Mouse (Mus musculus): ENCODE data around the gene Nanog.
A peak's percentile ranks its signal among the peaks of the same experiment; 100 is the strongest.
"Not testable (repeated sequence)": the region's sequence is repeated elsewhere in the genome, so short reads cannot be mapped to it uniquely, and the experiment has no call there.

Nanog gene

GRCm38 (mm10) chr6:122707036-122707800, at the start of gene Nanog:
Gene Nanog, plus strand, starts transcription at chr6:122707489.
- DNase-seq (ENCODE audit: low spot score): no peak

- no peak for DNase-seq (ENCODE audit: low spot score)
Measured at GRCm38 (mm10) chr6:122657630-122658029, 49.7 kb upstream of the Nanog start.

DNA sequence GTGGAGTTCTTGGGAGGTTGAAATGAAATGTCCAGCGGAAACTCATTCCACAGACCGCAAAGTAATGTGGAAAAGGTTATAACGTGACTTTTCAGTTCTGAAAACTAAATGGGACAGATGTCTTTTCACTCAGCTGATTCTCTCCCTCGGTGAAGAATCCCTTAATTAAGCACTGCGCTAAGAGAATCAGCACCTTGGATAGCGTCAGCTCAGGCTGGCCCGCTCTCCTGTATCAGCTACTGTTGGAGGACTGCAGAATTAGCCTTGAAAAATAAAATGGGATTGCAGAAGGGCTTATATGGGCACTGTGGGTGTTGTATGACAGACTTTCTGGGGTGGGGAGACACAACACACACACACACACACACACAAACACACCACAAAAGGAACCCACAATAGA, 47.7 kb upstream of the Nanog start:
- DNase-seq (ENCODE audit: low spot score): no peak

DNA sequence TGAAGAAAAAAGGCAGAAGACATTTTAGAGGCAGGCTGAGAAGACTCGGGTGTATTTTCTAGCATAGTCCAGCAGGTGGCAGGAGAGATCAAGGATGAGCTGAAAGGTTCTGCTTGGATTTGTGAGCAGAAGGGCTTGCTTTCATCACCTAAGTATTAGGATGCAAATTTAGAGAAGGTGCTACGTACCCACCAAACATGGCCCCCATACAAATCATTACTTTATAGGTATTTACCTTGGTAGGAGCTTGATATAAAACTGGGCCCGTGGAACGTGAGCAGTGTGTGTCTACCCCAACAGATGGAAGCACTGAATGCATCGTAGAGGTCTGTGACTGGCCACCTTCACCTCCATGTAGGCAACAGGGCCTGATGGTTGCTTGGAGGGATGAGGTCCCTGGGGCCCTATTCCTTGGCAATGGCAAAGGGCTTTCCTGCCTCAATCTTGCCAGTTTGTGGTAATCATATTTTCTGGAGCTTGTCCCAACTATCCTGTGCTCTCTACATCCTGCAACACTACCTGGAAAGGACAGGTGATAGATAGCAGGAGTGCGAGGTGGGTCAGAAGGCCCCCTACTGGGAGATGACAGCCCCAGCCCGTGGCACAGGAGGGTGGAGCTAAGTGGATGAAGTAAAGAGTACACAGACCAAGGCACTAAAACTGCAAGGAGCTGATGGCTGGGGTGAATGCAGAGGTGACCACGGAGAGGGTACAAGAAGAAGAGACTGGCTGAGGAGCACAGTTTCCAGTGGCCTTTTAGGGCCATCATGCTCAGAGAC, 46.5 kb upstream of the Nanog start:
- DNase-seq (ENCODE audit: low spot score): no peak

DNA sequence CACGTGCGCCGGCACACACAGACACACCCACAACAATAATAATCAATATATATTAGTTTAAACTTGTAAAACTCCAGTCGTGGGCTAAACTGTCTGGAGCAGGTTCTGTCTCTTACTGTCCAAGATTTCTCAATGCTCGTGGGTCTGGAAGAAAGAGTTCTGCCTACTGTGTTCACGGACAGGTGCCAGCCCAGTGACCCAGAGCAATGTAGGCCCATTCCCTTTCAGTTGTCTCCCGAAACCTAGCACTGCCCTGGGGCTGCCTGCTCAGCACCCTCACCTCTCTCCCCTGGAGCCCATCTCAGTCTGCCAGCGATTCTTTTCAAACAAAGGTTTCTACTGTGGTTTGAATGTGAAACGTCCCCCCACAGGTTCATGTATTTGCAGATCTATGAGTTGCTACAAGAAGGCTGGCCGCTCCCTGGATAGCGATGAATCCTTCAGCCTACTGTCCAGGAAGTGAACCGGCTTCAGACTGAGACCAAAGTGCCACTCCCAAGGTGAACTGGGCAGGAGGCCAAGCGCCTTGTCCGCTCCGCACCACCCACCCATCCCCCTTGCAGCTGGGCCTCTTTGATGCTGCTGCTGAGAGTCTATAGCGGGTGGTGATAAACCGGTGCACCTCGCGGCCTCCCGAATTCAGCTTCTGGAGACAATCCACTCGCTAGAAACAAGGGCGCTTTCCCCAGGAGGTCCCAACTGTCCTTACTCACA, 44.6 kb upstream of the Nanog start:
- peak; percentile 51 for DNase-seq (ENCODE audit: low spot score)

DNA sequence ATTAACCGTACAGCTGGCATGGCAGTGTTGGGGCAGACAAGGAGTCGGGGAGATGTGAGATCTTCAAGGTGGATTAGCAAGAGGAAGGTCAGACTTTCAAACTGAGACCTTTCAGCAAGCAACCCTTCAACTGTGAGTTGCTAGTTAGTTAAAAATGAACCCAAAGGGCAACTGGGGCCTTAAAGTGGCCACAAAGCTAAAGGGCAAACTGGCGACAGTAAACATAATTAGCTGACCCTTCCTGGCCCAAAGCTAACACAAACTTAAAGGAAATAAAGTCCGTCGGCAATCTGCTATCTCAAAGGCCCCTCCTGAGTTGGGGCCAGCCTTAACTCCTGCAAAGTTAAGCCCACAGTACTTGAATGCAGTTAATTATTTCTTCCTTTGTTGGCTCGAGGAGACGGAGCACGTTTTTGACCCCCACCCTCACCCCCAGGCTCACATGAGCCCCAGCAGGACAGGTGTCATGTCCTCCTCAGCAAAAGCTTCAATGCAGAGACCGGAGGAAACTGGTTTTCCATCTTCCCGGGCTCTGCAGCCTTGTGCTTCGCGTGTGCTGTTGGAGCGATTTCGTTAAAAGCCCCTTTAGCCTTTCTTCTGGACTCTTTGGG, 43.6 kb upstream of the Nanog start:
- no peak for DNase-seq (ENCODE audit: low spot score)

DNA sequence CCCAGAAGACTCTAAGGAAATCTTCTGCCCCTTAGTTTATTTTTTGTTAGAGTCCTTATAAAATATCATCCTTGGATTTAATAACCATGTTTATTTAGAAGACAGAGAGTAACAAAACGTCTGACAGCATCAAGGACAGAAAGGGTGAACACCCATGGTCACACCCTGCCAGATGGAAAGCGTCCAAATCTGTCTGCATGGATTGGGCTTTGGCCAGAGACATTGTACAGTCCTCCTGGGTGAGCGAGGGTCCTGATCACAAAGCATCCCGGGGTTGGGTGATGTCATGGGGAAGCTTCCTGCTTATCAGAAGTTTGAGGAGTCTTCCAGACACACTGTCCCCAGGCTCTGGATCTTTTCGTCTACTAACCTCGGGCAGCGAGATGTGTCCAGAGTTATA, 41.4 kb upstream of the Nanog start:
- no peak for DNase-seq (ENCODE audit: low spot score)

DNA sequence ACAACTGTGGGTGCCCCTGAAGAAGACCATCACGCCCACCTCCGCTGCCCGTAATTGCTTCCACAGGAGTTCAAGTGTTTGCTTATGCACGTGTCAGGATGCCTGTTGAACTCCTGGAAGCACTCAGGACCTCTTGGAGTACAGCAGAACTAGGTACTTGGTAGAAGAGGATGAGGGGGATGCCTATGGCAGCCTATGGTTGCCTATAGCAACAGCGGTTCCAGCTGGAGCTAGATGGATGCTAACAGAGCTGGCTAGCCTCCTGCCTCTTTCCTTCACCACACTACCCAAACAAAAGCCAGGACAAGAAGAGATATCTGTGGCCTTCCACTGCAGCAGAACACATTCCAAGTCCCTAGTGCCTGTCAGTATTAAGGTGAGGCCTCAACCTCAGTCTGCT, 39.6 kb upstream of the Nanog start:
- no peak for DNase-seq (ENCODE audit: low spot score)

GRCm38 (mm10) chr6:122668823-122669222, 38.5 kb upstream of the Nanog start:
- no peak for DNase-seq (ENCODE audit: low spot score)

- peak; percentile 89 for DNase-seq (ENCODE audit: low spot score)
Measured at GRCm38 (mm10) chr6:122669406-122670200, 37.7 kb upstream of the Nanog start.

- no peak for DNase-seq (ENCODE audit: low spot score)
Measured at GRCm38 (mm10) chr6:122670201-122670551, 37.1 kb upstream of the Nanog start.

DNA sequence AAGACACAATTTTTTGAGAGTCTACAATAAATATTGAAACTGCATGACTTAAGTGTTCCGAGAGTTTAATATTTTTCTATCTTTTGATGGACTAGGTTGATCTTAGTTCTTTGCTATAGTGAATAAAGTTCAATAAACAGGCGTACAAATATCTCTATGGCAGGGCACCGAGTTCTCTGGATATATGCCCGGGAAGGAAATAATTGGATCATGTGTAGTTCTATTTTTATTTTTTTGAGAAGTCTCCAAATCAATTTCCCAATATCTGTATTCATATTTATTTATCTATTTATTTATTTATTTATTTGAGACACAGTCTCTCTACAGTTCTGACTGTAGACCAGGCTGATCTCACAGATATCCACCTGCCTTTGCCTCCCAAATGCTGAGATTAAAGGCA, 36.4 kb upstream of the Nanog start:
- DNase-seq (ENCODE audit: low spot score): no peak

DNA sequence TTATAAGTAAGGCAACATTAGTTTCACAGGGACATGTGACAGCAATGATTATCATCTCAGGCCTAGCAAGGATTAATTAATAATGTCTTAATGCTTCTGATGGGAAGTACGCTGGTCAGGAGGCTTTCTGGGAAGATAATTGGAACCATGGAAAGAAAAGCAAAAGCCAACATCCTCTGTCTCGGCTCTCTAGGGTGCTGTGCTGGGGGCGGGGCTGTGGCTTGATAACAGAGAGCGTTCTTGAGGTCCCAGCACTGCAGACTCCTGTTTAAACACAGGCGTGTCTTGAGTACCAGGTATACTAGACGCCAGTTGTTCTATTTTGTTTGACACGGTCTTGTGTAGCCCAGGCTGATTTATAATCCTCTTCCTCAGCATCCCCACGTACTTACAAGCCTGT, 34.5 kb upstream of the Nanog start:
- DNase-seq (ENCODE audit: low spot score): no peak

DNA sequence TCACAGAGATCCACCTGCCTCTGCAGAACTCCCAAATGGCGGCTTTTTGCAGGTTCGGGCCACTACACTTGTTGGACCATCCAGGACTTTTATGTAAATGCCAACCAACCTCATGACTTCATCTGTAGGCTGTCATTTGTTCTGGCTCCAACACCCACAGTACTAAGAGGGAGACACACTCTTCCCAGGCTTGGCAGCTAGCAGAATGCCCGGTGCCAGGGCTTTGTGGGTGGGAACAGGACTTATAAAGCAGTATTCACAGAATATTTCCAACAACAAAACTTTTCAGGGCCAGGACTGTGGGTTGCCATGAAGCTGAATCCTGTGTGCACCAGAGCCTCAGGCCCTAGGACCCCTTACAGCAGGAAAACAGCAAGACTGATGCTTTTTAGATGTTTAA, 24.6 kb upstream of the Nanog start:
- DNase-seq (ENCODE audit: low spot score): no peak

DNA sequence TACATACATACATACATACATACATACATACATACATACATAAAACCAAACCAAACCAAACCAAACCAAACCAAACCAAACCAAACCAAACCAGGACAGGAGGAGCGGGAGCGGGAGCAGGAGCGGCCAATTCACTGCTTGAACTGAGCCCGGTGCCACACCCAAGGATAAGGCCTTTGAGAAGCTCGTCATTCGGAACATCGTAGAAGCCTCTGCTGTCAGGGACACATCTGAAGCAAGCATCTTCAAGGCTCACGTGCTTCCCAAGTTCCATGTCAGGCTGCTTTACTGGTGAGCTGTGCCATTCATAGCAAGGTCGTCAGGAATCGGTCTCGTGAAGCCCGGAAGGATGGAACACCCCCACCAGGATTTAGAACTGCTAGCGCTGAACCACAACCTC, 20.6 kb upstream of the Nanog start:
- DNase-seq (ENCODE audit: low spot score): no peak

DNA sequence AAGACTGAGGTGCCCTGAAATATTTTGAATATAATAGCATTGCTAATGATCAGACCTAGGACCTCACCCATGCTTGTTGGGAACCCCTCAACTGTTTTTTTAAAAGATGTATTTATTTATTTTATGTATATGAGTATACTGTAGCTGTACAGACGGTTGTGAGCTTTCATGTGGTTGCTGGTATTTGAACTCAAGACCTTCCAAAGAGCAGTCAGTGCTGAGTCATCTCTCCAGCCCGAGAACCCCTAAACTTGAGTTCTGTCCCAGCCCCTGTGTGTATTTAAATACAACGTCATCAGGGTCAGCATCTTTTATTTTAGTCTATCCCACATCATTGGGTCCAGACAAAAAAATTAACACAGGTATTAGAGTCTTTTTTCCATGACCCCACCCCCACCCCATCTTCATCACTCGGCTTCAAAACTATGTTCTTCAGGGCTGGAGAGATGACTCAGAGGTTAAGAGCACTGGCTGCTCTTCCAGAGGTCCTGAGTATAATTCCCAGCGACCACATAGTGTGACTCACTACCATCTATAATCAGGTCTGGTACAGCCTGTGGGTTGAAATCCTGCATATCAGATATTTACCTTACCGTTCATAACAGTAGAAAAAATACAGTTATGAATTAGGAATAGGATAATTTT, 17.8 kb upstream of the Nanog start:
- DNase-seq (ENCODE audit: low spot score): no peak

- DNase-seq (ENCODE audit: low spot score): no peak
Measured at GRCm38 (mm10) chr6:122690082-122690481, 17.2 kb upstream of the Nanog start.

DNA sequence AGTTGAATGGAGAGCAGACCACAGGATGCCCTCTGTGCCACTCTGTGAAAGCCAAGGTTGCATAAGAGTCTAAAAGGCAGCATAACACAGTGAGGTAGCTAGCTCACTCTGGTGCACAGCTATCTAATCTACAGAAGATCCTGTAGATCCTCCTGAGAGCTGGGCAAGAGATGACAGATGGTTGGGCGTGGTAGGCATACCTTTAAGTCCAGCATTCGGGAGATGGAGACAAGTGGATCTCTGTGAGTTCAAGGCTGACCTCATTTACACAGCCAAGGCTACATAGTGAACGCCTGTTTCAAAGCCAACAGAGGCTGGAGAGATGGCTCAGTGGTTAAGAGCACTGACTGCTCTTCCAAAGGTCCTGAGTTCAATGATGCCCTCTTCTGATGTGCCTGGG, 11.9 kb upstream of the Nanog start:
- DNase-seq (ENCODE audit: low spot score): no peak

DNA sequence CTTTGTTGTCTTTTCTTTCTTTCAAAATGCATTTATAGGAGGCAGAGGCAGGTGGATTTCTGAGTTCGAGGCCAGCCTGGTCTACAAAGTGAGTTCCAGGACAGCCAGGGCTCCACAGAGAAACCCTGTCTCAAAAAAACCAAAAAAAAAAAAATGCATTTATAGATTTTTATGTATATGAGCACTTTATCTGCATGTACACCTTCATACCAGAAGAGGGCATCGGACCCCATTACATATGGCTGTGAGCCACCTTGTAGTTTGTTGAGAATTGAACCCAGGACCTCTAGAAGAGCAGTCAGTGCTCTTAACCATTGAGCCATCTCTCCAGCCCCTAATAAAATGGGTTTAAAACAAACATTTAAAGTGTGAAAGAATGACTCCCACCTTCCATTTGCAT, 7.7 kb upstream of the Nanog start:
- not testable (repeated sequence) for DNase-seq (ENCODE audit: low spot score)

- DNase-seq (ENCODE audit: low spot score): no peak
Measured at GRCm38 (mm10) chr6:122701816-122702215, 5.5 kb upstream of the Nanog start.

DNA sequence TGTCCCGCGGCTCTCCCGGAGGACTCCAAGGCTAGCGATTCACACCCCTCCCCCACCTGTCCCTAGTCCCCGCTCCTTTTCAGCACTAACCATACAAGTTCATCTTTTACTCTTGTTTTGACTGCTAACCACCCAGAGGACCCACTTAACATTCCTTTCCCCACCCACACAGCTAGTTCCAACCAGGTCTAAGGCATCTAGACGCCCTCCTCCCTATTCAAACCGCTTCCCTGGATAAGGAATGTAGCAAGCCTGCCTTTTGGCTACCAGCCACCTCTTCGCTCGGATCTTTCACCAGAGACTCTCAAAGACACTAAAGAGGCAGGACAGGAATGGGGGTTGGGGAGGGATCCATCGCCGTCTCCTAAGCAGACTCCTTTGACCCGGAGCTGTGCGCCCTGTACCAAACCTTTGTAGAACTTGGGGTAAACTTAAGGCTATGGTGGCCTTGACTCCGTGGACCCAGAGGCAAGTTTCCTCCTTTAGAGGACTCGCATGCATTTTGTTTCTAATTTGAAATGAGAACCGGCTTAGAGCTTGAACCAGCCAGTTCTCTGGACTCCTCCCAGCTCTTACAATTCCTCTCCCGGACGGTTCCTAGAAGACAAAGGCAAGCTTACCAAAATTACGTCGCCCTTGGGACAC, 4.7 kb upstream of the Nanog start:
- peak; percentile 62 for DNase-seq (ENCODE audit: low spot score)
